Mouse (Mus musculus): ENCODE measurements around the gene Duoxa2.

The Duoxa2 gene

GRCm38 (mm10) chr2:122298596-122299490 lies at the start of gene Duoxa2:
Gene Duoxa2 (plus strand): TSS chr2:122298900.
- DNase-seq (ENCODE audit: low spot score), result no peak

- DNase-seq (ENCODE audit: low spot score), result no peak
These were observed 42.7 kb upstream of the Duoxa2 start for GRCm38 (mm10) chr2:122255997-122256396.

- DNase-seq (ENCODE audit: low spot score), result no peak
These were observed 38.0 kb upstream of the Duoxa2 start for GRCm38 (mm10) chr2:122260729-122261128.

GRCm38 (mm10) chr2:122264690-122265089 lies 34.0 kb upstream of the Duoxa2 start:
- DNase-seq (ENCODE audit: low spot score), result no peak

- no peak for DNase-seq (ENCODE audit: low spot score)
These were observed 32.1 kb upstream of the Duoxa2 start for GRCm38 (mm10) chr2:122266407-122267193.

- no peak for DNase-seq (ENCODE audit: low spot score)
These were observed 19.9 kb upstream of the Duoxa2 start for GRCm38 (mm10) chr2:122278769-122279168.

- no peak for DNase-seq (ENCODE audit: low spot score)
These were observed 14.6 kb upstream of the Duoxa2 start for GRCm38 (mm10) chr2:122284091-122284490.

GRCm38 (mm10) chr2:122286137-122286536 lies 12.6 kb upstream of the Duoxa2 start:
- DNase-seq (ENCODE audit: low spot score), result no peak

GRCm38 (mm10) chr2:122294916-122295315 lies 3.8 kb upstream of the Duoxa2 start:
- DNase-seq (ENCODE audit: low spot score), result no peak

- no peak for DNase-seq (ENCODE audit: low spot score)
These were observed 1.2 kb upstream of the Duoxa2 start for GRCm38 (mm10) chr2:122297271-122298095.

- no peak for DNase-seq (ENCODE audit: low spot score)
These were observed 602 bp upstream of the Duoxa2 start, which contains the start of gene Duox2 for GRCm38 (mm10) chr2:122298096-122298499. Gene Duox2 (minus strand): TSS chr2:122298449.

GRCm38 (mm10) chr2:122299911-122300655 lies 1.4 kb downstream of the Duoxa2 start:
- no peak for DNase-seq (ENCODE audit: low spot score)

GRCm38 (mm10) chr2:122300656-122301020 lies 1.9 kb downstream of the Duoxa2 start:
- no peak for DNase-seq (ENCODE audit: low spot score)

GRCm38 (mm10) chr2:122301081-122301920 lies 2.6 kb downstream of the Duoxa2 start:
- no peak for DNase-seq (ENCODE audit: low spot score)

GRCm38 (mm10) chr2:122301921-122302573 lies 3.3 kb downstream of the Duoxa2 start:
- no peak for DNase-seq (ENCODE audit: low spot score)

GRCm38 (mm10) chr2:122302574-122303241 lies 4.0 kb downstream of the Duoxa2 start:
- no peak for DNase-seq (ENCODE audit: low spot score)

GRCm38 (mm10) chr2:122304544-122304943 lies 5.8 kb downstream of the Duoxa2 start:
- no peak for DNase-seq (ENCODE audit: low spot score)

- DNase-seq (ENCODE audit: low spot score), result no peak
These were observed 6.6 kb downstream of the Duoxa2 start for GRCm38 (mm10) chr2:122305097-122305892.

Data from ovary, adult 18-20 months (tissue).